Mouse (Mus musculus) liver, adult 2 months (tissue): Measurements from ENCODE around the gene Faf2. TPM values are rescaled to one million over a fixed set of nuclear protein-coding genes. Genes with fewer than 3 reads are reported as not detected.

Experiments used
- DNase-seq: peaks from one replicate; pipeline ENCODE4 v3.0.0-alpha.2; 2011; ENCODE audit warnings: low read depth, low spot score; ENCODE audit errors: extremely low read depth
- H3K27ac ChIP-seq: fragments of 200-500 bp; replicated peaks from 2 replicates; pipeline ENCODE4 v1.5.1; 2012; ENCODE audit warnings: low read depth, mild to moderate bottlenecking, control low read depth, inconsistent platforms, low read length; ENCODE audit not compliant: insufficient read depth
- H3K27me3 ChIP-seq: fragments of 200-500 bp; 2 replicates; pipeline ENCODE4 v1.6.1; 2012; ENCODE audit warnings: mild to moderate bottlenecking, moderate library complexity, low read length, inconsistent platforms; ENCODE audit not compliant: control insufficient read depth, insufficient read depth
- H3K36me3 ChIP-seq: fragments of 200-500 bp; 2 replicates; pipeline ENCODE4 v1.6.1; 2012; ENCODE audit warnings: low read length, inconsistent platforms; ENCODE audit not compliant: control insufficient read depth, insufficient read depth
- H3K4me1 ChIP-seq: fragments of 200-500 bp; 2 replicates; pipeline ENCODE4 v1.6.1; 2011; ENCODE audit warnings: low read length; ENCODE audit not compliant: control insufficient read depth, insufficient read depth
- H3K4me3 ChIP-seq: fragments of 200-500 bp; 2 replicates; pipeline ENCODE4 v1.5.1; 2011; ENCODE audit warnings: low read depth, mild to moderate bottlenecking, control low read depth, low read length, moderate library complexity; ENCODE audit not compliant: insufficient read depth
- H3K79me2 ChIP-seq: fragments of 200-500 bp; 2 replicates; pipeline ENCODE4 v1.6.1; 2012; ENCODE audit warnings: inconsistent platforms, mild to moderate bottlenecking, low read length, moderate library complexity; ENCODE audit not compliant: control insufficient read depth, insufficient read depth
- H3K9ac ChIP-seq: fragments of 200-500 bp; 2 replicates; pipeline ENCODE4 v1.6.1; 2012; ENCODE audit warnings: low read depth, mild to moderate bottlenecking, control low read depth, inconsistent platforms, low read length
- CTCF ChIP-seq: fragments of 200-500 bp; IDR thresholded peaks from 2 replicates; pipeline ENCODE4 v1.5.1; 2011; ENCODE audit warnings: low read depth, low read length, control low read depth
- POLR2A ChIP-seq: fragments of 200-500 bp; IDR thresholded peaks from 2 replicates; pipeline ENCODE4 v1.6.1; 2011; ENCODE audit warnings: low read length, control low read depth; ENCODE audit not compliant: insufficient read depth; ENCODE audit errors: extremely low read depth
- WGBS: fragments of 180-500 bp; shearing (Covaris S2); methylation state at CpG from one replicate; pipeline ENCODE4 v1.1.7; 2018; 5-methylcytosine and 5-hydroxymethylcytosine counted together
- polyA plus RNA-seq: library from polyadenylated mRNA; depleted of rRNA; stranded (reverse); fragments of >200 nt; gene quantifications from 2 replicates; pipeline ENCODE4 v1.2.3, GENCODE M21; 2012
- total RNA-seq: library from RNA; depleted of rRNA; stranded (reverse); fragments of >200 nt; gene quantifications from 2 replicates; pipeline ENCODE4 v1.2.3, GENCODE M21; 2014

Gene Faf2
- total and polyA plus RNA-seq, 2 experiments = 22.5 to 25.1 TPM

GRCm38 (mm10) chr13:54621960-54622521 lies 457 bp downstream of the Faf2 start:
- WGBS = under 1% methylated on average over 25 of the region's 27 CpGs
- TF ChIP-seq CTCF = no peak
- TF ChIP-seq POLR2A = no peak
- peaks cover 13% of the 10 kb centered on the region for H3K4me1 ChIP-seq
- H3K79me2 ChIP-seq = peaks cover 37% of the 10 kb centered on the region
- peak overlapping the region; percentile 88 for H3K27ac ChIP-seq
- DNase-seq = no peak
- H3K9ac ChIP-seq = peak overlapping the region; percentile 97
- peak overlapping the region; percentile 95 for H3K4me3 ChIP-seq
- no peaks in the 10 kb centered on the region for H3K27me3 ChIP-seq
- H3K36me3 ChIP-seq = no peaks in the 10 kb centered on the region

GRCm38 (mm10) chr13:54629128-54629527 lies 7.5 kb downstream of the Faf2 start:
- Histone ChIP-seq H3K4me1 (peaks cover 30% of the 10 kb centered on the region), H3K27me3 (no peaks in the 10 kb centered on the region), H3K4me3 (no peak overlapping the region), H3K79me2 (peaks cover 40% of the 10 kb centered on the region), H3K36me3 (peaks cover 4% of the 10 kb centered on the region; the same call in 1 of the 2 replicates), H3K27ac (peak overlapping the region; percentile 84), H3K9ac (no peak overlapping the region; the same call in 1 of the 2 replicates)
- DNase-seq = peak; percentile 99
- TF ChIP-seq CTCF (no peak), POLR2A (no peak)
- 26% methylated on average over 4 of the region's 4 CpGs for WGBS

GRCm38 (mm10) chr13:54632731-54633277 lies 11.2 kb downstream of the Faf2 start:
- H3K9ac ChIP-seq = no peak overlapping the region
- peaks cover 12% of the 10 kb centered on the region for H3K36me3 ChIP-seq
- TF ChIP-seq POLR2A = no peak
- TF ChIP-seq CTCF = no peak
- WGBS = 10% methylated on average over 3 of the region's 3 CpGs
- H3K27me3 ChIP-seq = no peaks in the 10 kb centered on the region
- H3K4me1 ChIP-seq = peaks cover 30% of the 10 kb centered on the region
- peak overlapping the region; percentile 97 for H3K27ac ChIP-seq
- H3K4me3 ChIP-seq = no peak overlapping the region
- DNase-seq = peak; percentile 93
- peaks cover 27% of the 10 kb centered on the region for H3K79me2 ChIP-seq

- TF ChIP-seq CTCF = no peak
- TF ChIP-seq POLR2A = no peak
- no peak overlapping the region for H3K9ac ChIP-seq
- peaks cover 18% of the 10 kb centered on the region; the same call in 1 of the 2 replicates for H3K4me1 ChIP-seq
- H3K27ac ChIP-seq = no peak overlapping the region
- H3K4me3 ChIP-seq = no peak overlapping the region
- no peaks in the 10 kb centered on the region for H3K27me3 ChIP-seq
- DNase-seq = peak; percentile 72
- peaks cover 23% of the 10 kb centered on the region for H3K36me3 ChIP-seq
- peaks cover 24% of the 10 kb centered on the region for H3K79me2 ChIP-seq
- WGBS = 68% methylated on average over 3 of the region's 3 CpGs
Measured at GRCm38 (mm10) chr13:54635011-54635410, 13.4 kb downstream of the Faf2 start.

- H3K36me3 ChIP-seq = peaks cover 85% of the 10 kb centered on the region
- H3K9ac ChIP-seq = no peak overlapping the region
- no peaks in the 10 kb centered on the region for H3K27me3 ChIP-seq
- no peaks in the 10 kb centered on the region for H3K4me1 ChIP-seq
- TF ChIP-seq CTCF (no peak), POLR2A (no peak)
- no peak overlapping the region for H3K27ac ChIP-seq
- no peak overlapping the region for H3K4me3 ChIP-seq
- H3K79me2 ChIP-seq = no peaks in the 10 kb centered on the region; the same call in 1 of the 2 replicates
- 98% methylated on average over 3 of the region's 3 CpGs for WGBS
- DNase-seq = no peak
Measured at GRCm38 (mm10) chr13:54650461-54650860, 28.9 kb downstream of the Faf2 start.

GRCm38 (mm10) chr13:54660877-54661276 lies 39.3 kb downstream of the Faf2 start:
- Histone ChIP-seq H3K27ac (no peak overlapping the region), H3K79me2 (no peaks in the 10 kb centered on the region), H3K4me1 (peaks cover 12% of the 10 kb centered on the region), H3K27me3 (no peaks in the 10 kb centered on the region), H3K36me3 (peaks cover 32% of the 10 kb centered on the region), H3K9ac (no peak overlapping the region), H3K4me3 (no peak overlapping the region)
- 78% methylated on average over 5 of the region's 5 CpGs for WGBS
- DNase-seq = no peak
- TF ChIP-seq POLR2A (no peak), CTCF (no peak)
